Mouse (Mus musculus): Measurements from ENCODE around the gene Nbl1.

Nbl1 gene

DNA sequence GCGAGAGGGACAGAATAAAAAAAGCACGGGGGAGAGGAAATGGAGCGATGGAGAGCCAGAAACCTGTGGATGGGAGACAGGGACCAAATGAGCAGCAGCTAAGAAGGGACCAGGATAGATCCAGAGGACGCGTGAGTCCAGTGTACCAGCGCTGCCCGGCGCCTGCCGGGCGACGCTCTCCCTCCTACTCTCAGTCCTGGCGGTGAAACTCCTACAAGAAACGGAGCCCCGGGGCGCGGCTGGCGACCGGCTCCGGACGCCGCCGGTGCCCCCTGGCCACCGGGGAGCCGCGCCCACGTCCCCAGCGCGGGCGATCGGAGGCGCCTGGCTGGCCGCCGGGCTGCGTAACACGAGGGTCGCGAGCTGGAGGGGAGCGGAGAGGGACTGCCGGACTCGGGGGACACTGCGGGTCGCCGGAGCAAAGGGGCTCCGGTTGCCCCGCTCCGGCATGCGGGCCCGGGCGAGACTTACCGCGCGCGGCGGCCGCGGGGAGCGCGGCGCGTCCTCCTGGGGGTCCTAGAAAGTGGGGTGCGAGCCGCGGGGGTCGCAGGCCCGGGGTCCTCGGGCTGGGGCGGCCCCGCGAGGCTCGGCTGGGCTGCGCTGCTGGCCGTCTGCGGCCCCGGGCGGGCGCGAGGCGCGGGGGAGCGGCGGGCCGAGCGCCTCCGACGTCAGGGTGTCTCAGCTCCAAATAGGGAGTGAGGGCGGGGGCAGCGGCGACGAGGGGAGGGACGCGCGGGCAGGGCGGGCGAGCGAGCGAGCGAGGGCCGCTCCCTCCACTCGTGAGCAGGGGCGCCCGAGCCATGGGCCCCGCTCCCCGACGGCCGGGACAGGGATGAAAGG is at the start of gene Nbl1:
TSS of gene Nbl1 (minus strand) at position 638 of the 840 bp plus-strand sequence.
- no peak for DNase-seq

DNA sequence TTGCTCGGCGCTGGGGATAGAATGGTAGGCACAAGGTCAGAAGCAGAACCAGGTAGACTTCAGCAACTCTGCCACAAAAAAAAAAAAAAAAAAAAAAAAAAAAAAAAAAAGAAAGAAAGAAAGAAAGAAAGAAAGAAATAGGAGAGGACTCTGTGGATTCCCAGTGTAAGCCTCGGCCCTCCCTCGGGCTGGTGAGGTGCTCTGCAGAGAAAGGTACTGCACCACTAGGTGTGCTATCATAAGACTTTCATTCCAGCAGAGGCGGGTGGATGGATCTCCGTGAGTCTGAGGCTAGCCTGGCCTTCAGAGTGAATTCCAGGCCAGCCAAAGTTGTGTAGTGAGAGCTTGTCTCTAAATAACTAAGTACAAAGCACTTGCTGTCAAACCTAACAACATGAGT is 49.0 kb upstream of the Nbl1 start:
- no peak for DNase-seq

DNA sequence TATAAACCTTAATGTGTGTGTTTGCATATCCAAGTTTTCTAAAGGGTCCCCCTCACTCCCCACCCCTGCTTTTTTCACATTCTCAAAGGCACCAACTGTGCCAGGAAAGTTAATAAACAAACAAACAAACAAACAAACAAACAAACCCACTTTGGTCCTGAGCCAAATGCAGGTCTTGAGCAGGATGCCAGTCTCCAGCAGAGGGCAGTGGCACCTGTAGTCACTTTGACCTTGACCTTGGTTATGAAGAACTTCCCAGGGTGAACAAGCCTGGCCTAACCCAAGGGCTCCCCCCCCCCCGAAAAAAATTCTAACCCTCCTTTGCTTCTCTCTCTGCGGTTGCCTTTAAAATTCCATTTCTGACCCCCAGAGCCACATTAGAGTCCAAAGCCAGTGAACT is 47.5 kb upstream of the Nbl1 start:
- no peak for DNase-seq

DNA sequence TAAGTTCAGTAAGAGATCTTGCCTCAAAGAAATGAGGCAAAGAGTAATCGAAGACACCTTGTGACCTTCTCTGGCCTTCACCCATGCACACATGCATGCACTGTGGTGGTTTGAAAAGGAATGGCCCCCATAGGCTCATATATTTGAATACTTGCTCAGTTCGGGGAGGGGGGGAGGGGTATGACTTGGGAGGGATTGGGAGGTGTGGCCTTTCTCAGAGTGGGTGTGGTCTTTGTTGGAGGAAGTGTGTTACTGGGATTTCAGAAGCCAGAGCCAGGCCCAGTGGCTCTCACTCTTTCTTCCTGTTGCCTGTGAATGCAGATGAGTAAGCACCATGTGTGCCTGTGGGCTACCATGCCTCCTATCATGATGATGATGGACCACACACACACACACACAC is 43.2 kb upstream of the Nbl1 start:
- DNase-seq: no peak

DNA sequence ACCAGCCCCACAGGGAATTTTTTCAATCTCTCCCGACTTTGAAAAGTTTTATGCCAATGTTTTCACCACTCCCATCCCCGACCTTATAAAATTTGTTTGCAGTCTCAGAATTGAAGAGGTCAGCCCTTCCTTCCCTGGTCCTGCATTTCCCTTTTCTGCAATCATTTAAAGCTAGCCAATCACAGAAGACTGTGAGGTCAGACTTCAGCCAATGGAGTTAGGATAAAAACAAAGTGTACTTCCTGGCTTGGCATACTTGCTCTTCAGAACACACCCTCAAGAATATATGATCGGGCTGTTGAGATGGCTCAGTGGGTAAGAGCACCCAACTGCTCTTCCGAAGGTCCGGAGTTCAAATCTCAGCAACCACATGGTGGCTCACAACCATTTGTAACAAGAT is 40.3 kb upstream of the Nbl1 start:
- DNase-seq: no peak

DNA sequence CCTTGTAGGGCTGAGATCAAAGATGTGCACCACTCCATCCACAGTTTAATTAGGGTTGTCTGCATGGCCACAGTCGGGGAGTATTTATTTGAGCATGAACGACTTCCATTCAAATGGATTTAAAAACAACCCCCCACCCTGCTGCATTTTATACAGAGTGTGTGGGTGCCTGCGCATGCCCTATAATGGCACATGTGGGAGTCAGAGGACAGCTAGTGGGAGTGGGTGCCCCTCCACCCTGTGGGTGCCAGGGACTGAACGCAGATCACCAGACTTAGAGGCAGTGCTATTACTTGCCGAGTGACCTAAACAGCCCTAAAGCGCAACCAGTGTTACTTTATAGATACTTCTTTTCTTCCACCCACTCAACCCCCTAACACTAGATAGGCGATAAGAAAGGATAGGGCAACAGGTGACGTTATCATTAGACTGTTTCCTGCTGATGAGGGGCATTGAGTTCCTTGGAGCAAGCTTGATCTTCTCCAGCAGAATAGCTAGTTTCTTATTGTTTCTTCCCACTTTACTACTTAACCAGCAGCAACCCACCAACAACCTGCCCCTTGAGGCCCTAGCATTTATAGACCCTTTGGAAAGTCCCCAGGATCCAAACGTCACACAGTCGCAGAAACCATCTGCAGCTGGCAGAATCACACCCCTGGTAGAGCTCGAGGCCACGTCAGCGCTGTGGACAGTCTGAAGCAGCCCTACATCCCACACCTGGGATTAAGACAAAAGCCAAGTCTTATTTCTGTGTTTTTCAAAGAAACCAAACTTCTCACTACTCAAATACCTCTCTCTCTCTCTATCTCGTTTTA is 39.3 kb upstream of the Nbl1 start:
- no peak for DNase-seq

DNA sequence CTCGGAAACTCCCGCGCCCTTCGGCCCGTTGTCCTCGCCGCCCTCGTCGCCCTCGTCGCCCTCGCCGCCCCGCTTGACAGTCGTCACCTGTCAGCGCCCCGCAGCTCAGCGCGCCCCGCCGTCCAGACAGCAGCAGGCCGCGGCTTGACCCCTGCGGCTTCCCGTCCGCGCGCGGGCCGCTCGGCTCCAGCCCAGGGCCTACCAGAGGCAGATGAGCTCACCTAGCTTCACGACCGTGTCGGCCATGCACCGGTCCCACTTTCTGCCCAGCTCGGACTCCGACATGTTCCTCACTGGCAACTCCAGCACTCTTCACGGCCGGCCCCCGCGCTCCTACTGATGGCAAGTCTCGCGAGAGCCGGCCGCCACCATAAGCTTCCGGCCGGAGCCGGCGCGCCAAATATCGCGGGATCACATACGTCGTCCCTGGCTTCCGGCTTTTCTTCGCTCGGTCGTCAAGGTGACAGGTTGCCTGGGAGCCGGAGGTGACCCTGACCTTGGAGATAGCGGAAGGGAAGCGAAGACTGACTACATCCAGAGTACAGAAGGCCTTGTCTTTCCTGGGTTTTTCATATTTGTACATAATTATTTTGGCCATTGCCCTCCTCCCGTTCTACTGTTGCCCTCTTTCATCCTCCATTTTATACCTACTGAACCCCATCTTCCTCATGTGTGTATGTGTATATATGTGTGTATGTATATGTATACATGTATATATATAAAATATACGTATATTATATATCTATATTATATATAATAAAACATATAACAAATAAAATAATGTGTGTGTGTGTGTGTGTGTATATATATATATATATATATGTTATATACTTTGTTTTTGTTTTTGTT is 38.1 kb upstream of the Nbl1 start, which contains the start of gene Minos1:
TSS of gene Minos1 (minus strand) at position 413 of the 849 bp plus-strand sequence.
- DNase-seq: peak; percentile 97

DNA sequence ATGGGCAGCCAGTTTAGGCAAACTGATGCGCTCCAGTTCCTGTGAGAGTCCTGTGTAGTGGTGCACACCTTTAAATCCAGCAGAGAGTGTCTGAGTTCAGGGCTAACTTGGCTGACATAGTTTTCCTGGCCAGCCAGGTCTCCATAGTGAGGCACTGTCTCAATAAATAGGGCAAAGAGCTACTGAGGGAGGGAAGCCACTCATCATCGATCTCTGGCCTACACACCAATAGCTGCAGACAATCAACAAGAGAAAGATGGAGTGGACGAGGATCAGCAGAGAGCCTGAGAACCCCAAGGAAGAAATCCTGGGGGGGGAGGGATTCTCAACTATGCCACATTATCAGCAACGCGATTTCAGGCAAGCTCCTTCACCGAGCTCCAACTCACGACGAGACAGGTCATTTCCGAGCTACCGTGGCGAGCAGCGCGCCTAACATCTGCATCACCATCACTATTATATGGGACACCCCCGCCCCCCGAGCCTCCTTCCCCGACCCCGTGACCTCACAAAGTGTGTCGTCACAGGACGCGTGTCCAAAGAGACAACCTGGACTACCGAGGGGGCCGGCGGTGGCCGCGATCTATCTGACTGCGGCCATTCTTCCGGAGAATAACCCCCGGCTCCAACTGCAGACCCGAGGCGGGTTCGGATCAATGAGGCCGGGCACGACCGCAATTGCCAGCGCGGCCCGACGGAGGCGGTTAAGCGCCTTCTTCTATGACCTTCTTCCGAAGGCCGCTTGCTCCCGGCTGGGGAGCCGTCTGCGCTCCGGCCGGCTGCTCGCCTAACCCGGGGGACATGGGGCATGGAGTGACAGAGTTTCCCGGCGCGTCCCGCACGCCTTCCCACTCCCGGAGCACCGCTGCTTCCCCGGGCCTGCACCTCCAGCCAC is 37.3 kb upstream of the Nbl1 start:
- DNase-seq: peak; percentile 46

DNA sequence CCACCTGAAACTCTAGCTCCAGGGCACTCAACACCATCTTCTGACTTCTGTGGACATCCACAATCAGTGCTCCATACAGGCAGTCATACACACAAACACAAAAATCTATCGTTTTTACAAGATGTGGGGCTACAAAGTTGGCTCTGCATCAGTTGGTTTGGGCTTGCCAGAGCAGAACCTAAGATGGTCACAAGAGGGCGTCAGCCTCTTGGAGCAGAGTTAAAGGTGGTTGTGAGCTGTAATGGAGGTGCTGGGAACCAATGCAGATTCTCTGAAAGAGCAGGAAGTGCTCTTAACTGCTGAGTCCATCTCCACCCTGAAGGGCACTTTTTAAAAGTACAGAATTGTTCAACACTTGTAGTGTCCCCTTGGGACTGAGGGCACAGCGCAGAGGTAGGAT is 33.7 kb upstream of the Nbl1 start:
- no peak for DNase-seq

DNA sequence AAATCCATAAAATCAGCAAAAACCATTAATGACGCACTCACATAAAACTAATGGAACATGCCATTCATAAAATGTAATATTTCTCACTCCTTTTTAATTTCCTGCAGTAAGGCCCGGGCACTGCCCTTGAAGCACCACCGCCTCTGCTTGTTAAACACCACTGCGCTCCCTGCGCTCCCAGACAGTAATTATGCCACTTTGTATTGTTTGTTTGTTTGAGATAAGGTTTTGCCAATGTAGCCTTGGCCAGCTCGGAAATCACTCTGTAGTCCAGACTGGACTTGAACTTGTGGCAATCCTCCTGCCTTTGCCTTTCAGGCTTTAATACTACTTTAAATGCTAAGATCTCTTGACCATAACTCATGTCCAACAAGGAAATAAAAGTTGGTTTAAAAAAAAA is 32.1 kb upstream of the Nbl1 start:
- DNase-seq: no peak

DNA sequence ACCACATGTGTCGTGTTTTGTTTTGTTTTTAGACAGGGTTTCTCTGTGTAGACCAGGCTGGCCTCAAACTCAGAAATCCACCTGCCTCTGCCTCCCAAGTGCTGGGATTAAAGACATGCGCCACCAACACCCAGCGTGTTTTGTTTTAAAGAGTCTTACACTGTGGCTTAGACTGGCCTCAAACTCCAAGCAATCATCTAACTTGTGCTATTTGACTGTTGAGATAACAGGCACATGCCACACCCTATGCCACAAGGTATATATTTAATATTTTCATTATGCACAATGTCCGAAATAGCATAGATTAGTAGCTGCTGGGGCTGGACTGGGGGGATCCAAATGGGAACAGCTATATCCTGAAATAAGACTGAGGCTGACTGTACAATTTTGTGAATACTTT is 29.8 kb upstream of the Nbl1 start:
- no peak for DNase-seq

DNA sequence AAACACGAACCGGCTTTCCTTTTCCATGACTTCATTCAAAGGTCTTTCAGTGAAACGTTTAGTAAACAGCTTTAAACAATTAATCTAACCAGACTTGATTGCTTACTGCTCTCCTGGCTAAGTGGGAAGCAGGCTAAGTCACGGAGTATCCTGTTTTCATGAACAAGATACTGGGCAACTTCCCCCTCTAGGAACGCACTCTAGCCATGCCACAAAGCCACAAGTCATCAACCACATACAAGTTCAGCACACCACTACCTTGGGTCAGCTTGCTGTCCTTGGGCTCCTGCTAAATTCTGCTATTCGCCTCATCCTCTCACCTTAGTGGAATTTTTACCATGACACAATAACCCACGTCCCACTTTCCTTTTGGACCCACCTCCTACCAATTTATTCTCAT is 28.2 kb upstream of the Nbl1 start:
- no peak for DNase-seq

DNA sequence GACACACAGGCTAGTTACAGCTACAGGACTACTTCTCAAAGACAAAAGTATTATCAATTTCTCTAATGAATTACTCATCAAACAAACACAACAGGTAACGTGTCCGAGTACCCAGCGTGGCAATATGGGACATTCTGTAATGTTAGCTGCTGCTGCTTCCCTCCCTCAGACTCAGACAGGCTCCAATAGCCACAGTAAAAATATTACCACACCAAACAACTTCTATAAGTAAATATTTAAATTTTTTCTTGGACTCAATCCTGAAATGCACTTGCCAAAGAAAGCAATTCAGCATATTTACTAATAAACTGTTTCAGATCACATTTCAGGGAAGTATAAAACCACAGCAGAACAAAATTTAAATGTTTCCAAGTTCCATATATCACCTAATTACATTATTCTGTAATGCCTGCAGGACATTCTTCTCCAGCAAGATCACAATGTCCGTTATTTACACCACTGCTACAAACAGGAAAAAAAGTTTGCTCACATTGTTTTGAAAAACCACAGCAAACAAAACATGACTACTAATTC is 27.6 kb upstream of the Nbl1 start:
- no peak for DNase-seq

DNA sequence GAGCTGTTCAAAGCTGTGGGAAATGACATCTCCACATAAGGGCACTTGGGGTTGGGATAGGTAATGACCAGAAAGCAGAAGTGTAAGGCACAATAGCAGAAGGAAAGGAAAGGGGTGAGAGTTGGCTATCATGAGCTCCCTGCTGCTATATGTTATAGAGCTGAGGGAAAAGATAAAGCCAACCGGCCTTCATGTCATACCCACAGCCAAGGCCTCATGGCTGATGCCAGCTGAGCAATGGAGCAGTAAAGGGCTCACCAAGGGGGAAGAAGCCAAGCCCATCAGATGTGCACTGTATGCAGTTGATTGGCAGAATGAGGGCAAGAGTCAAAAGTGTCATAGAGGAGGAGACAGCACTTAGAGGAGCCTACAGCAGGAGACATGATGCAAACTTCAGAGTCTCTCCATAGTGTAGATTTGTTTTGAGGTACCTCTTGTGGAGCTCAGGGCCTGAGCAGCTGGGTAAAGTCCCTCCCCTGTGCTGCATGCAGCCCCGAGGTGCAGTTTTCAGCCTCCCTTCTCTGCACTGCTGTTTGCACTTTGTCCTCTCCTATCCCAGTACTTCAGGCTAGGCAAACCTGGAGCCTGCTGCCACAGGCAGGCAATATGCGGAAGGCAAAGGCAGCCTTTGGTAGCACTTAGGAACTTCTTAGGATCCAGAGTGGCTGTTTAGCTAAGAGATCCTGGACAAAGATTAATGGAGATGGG is 23.7 kb upstream of the Nbl1 start:
- DNase-seq: no peak

DNA sequence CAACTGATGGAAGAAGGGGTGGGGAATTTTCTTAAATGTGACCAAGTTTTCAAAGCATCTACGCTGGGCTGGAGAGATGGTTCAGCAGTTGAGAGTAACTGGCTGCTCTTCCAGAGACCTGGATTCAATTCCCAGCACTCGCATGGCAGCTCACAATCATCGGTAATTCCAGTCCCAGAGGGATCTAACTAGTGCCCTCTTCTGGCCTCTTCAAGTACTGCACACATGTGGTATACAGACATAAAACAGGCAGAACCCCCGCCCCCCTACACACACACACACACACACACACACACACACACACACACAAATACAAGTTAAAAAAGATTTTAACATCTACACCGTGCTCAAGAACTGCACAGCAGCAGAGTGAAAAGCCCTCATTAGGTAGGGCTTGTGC is 22.9 kb upstream of the Nbl1 start:
- DNase-seq: peak; percentile 15

DNA sequence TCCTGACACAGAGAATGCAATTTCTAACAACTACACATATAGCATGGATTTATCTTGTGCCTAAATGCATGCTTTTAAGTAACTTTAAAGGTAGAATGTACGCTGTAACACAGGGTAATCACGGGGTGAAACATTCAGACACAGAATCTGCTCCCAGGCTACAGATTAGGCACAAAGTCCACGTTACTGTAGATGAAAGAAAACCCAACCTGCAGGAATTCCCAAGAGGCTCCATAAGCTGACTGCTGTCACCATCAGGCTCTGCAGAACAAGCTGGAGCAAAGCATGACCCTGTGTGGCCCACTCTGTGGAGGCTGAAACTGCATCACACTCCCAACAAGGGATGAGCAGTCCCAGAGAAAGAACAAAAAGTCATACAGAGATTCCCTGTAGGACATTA is 19.7 kb upstream of the Nbl1 start:
- no peak for DNase-seq

DNA sequence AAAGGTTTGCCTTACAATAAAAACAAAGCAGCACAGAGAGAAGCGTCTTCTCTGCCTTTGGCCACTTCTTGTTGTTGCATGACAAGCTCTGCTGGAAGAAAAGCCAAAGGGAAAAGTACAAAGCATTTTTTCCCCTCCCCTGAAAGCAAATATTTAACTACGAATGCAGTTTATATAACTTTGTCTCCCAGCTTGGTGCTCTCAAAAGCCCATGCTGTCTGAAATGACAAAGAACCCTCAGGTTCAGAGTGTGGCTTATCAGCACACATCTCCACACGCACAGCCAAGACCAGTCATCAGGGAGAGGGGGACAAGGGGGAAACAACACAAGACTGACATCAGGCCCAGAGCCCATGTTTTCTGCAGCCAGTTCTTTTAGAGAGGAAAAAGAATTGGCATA is 18.6 kb upstream of the Nbl1 start:
- no peak for DNase-seq

DNA sequence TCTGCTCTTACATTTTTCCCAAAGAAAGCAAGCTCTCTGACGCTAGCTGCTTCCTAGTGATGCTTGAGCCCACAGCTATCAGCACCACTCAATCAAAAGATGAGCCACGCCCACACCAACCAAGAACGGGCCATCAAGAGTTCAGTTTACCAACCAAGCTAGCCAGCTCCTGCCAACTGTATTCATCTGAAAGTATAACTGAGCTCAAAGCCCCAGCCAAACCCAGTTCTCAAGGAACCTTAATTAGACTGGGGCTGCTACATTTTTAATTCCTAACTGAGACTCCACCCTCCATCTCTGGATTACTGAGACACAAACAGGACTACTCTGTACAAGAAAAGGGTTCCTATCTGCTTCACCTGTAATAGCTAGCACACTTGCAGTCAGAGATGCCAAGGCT is 18.1 kb upstream of the Nbl1 start:
- DNase-seq: no peak

DNA sequence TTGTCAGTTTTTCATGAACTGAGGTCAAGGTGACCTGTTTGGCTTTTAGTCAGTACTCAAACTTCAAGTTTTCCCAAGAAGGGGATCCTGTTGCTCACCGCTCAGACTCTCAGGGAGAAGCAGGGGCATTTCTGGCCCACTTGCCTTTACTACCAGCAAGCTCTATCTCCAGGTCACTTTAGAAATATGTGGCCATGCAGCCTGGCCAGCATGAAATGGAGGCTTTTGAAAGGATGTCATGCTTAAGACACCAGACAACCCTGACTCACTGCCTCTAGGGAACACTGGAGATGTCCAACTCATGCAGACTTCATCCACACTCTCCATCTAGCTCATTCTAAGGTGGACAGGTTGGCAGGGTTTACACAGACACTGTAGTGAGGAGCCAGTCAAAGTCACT is 12.7 kb upstream of the Nbl1 start:
- DNase-seq: no peak

DNA sequence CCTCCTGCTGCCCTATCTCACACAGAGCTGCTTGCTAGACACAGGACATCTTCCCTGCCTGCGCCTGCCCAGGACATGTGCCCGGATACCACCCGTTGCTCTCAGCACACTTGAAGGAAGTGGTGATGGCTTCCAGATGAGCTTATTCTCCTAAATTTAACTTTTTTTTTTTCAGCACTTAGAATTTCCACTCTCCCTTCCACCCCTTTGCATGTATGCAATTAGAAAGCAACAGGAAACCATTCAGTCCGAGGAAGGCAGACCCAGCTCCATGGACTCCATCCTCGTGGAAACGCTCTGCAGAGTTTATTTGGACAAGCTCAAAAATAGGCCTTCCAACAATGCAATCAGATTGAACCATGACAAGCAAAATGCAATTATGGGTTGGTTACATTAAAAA is 8.8 kb upstream of the Nbl1 start:
- DNase-seq: no peak

DNA sequence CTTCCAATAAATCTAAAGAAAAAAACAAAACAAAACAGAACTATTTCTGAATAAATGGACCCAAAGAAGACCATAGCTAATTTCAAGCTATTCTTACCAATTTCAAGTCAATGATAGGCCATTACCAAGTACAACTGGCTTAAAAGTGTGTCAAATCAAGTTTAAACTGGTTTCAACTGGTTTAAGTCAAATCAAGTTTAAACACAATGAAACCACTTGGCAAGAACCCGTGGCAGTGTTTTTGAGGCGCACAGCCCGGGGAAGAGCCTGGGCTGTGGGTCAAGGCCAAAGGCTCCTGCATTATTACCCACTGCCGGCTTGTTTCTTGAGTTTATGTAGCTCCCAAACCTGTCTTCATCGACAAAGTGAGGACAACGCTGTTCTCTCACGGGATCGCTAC is 7.5 kb upstream of the Nbl1 start:
- DNase-seq: no peak
